Mouse (Mus musculus): ENCODE measurements at regions not wholly inside any gene's neighbourhood (a gene's known extent, or its start where the extent isn't known, plus 50 kb on each side); places are given as distances from the start of the nearest gene placed in this dataset.

DNA sequence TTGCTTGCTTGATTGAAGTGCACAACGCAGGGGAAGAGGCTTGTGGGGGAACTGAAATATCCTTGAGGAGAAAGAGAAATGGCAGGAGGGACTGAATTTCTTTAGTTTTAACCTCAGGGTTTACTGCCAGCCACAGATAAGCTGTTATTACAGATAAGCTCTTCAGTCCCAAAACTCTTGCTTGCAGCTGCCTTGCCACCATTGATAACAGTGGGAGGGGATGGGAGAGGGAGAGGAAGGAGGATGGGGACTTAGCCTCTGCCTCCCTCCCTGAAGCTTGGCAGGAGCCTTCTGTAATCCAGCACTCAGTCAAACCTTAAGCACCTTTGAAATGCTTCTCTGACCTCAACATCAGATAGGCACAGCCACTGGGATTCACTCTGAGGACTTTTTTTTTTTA, 471.4 kb upstream of the Lsamp start:
- Histone ChIP-seq H3K27me3 (ENCODE audit: insufficient read depth, low read length) (no peaks in the 10 kb centered on the region), H3K4me3 (ENCODE audit: low read depth, low read length) (no peak overlapping the region), H3K9ac (replicated peaks) (no peak overlapping the region), H3K4me2 (ENCODE audit: low read depth, low read length) (no peak overlapping the region), H3K27ac (ENCODE audit: low read depth) (no peak overlapping the region), H3K9me3 (ENCODE audit: low read length) (peaks cover 3% of the 10 kb centered on the region; the same call in 1 of the 2 replicates), H3K36me3 (replicated peaks; ENCODE audit: insufficient read depth, low read length) (no peaks in the 10 kb centered on the region), H3K4me1 (ENCODE audit: insufficient read depth) (no peaks in the 10 kb centered on the region)
- DNase-seq, result no peak
- 0 out of 2 replicates have a peak, but pooled peaks have one; percentile 35 for ATAC-seq
- WGBS (ENCODE audit: insufficient replicate concordance), result 27% methylated on average over 1 of the region's 1 CpGs
- TF ChIP-seq EP300 (IDR thresholded peaks at IDR 0.05; ENCODE audit: low read depth), result no peak
- no peak for TF ChIP-seq CTCF (IDR thresholded peaks at IDR 0.05; ENCODE audit: low read depth)

DNA sequence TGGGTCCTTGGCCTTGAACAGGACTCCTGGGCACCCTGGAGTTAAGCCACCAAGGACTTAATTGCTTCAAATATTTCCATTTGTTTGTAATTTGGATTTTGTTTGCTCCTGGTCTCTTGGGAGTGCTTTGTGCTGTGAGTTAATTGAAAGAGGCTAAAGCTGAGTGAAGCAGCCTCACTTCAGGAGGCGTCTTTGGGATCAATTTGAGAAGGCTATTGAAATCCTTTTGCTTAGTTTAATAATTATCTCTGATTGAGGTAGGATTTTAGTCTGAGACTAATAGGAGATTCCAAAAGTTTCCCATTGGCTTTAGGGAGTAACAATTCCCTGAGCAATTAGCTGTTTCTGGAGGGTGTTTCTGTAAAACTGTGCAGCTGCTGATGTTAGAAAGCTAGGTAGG, 470.5 kb upstream of the Lsamp start:
- H3K4me1 ChIP-seq (ENCODE audit: insufficient read depth), result no peaks in the 10 kb centered on the region
- H3K9me3 ChIP-seq (ENCODE audit: low read length), result peaks cover 3% of the 10 kb centered on the region; the same call in 1 of the 2 replicates
- TF ChIP-seq EP300 (IDR thresholded peaks at IDR 0.05; ENCODE audit: low read depth) (no peak), CTCF (IDR thresholded peaks at IDR 0.05; ENCODE audit: low read depth) (no peak)
- WGBS (ENCODE audit: insufficient replicate concordance), result 47% methylated on average over 1 of the region's 1 CpGs
- DNase-seq (no peak), ATAC-seq (no peak)
- no peak overlapping the region for H3K9ac ChIP-seq (replicated peaks)
- H3K36me3 ChIP-seq (replicated peaks; ENCODE audit: insufficient read depth, low read length), result no peaks in the 10 kb centered on the region
- H3K4me2 ChIP-seq (ENCODE audit: low read depth, low read length), result no peak overlapping the region
- H3K27me3 ChIP-seq (ENCODE audit: insufficient read depth, low read length), result no peaks in the 10 kb centered on the region
- no peak overlapping the region for H3K27ac ChIP-seq (ENCODE audit: low read depth)
- no peak overlapping the region for H3K4me3 ChIP-seq (ENCODE audit: low read depth, low read length)

DNA sequence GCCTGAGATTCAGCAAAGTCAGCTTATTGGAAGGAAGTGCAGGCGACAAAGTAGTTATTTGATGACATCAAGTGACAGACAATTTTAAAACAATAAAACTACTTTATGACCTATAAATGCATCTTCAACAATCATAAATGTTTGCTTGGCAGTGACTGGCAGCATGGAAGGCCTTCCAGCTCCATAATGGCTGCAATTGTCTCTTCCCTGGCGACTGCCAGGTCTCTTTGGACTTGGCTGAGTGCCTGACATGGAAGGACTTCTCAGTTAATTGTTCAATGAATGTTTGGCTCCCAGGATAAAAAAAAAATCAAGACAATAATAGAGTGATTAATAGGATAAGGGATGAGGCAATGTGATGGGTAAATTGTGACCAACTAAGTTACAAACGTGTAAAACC, 453.1 kb upstream of the Lsamp start:
- H3K4me2 ChIP-seq (ENCODE audit: low read depth, low read length), result no peak overlapping the region
- TF ChIP-seq EP300 (IDR thresholded peaks at IDR 0.05; ENCODE audit: low read depth), result no peak
- H3K36me3 ChIP-seq (replicated peaks; ENCODE audit: insufficient read depth, low read length), result no peaks in the 10 kb centered on the region
- H3K27me3 ChIP-seq (ENCODE audit: insufficient read depth, low read length), result no peaks in the 10 kb centered on the region
- ATAC-seq (no peak), DNase-seq (no peak)
- no peaks in the 10 kb centered on the region for H3K4me1 ChIP-seq (ENCODE audit: insufficient read depth)
- WGBS (ENCODE audit: insufficient replicate concordance), result 66% methylated on average over 3 of the region's 3 CpGs
- no peak overlapping the region for H3K9ac ChIP-seq (replicated peaks)
- no peak overlapping the region for H3K27ac ChIP-seq (ENCODE audit: low read depth)
- no peak overlapping the region for H3K4me3 ChIP-seq (ENCODE audit: low read depth, low read length)
- no peaks in the 10 kb centered on the region for H3K9me3 ChIP-seq (ENCODE audit: low read length)

DNA sequence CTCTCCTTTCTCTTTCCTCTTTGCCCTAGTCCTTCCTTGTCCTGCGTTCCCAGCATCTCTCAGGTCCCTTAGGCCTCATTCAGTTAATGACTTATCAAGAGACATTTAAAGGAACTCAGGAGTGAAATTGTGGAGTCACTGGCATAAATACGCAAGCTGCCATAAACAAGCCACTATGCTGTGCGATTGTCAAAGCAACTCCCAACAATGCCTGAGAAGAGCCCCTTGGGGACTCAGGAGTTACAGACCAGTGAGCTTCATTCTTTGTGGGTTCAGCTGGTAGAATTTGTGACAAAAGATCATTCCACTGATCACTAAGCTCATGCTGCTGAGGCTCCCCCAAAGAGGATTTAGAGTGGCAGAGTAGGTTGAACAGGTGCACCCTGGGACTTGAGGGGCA, 451.4 kb upstream of the Lsamp start:
- H3K4me2 ChIP-seq (ENCODE audit: low read depth, low read length), result no peak overlapping the region
- no peaks in the 10 kb centered on the region for H3K36me3 ChIP-seq (replicated peaks; ENCODE audit: insufficient read depth, low read length)
- H3K27ac ChIP-seq (ENCODE audit: low read depth), result no peak overlapping the region
- WGBS (ENCODE audit: insufficient replicate concordance), result 73% methylated on average over 3 of the region's 3 CpGs
- DNase-seq (no peak), ATAC-seq (no peak)
- no peaks in the 10 kb centered on the region for H3K27me3 ChIP-seq (ENCODE audit: insufficient read depth, low read length)
- H3K4me3 ChIP-seq (ENCODE audit: low read depth, low read length), result no peak overlapping the region
- no peaks in the 10 kb centered on the region for H3K9me3 ChIP-seq (ENCODE audit: low read length)
- no peak overlapping the region for H3K9ac ChIP-seq (replicated peaks)
- no peaks in the 10 kb centered on the region for H3K4me1 ChIP-seq (ENCODE audit: insufficient read depth)
- TF ChIP-seq EP300 (IDR thresholded peaks at IDR 0.05; ENCODE audit: low read depth), result no peak
- TF ChIP-seq CTCF (IDR thresholded peaks at IDR 0.05; ENCODE audit: low read depth), result no peak

DNA sequence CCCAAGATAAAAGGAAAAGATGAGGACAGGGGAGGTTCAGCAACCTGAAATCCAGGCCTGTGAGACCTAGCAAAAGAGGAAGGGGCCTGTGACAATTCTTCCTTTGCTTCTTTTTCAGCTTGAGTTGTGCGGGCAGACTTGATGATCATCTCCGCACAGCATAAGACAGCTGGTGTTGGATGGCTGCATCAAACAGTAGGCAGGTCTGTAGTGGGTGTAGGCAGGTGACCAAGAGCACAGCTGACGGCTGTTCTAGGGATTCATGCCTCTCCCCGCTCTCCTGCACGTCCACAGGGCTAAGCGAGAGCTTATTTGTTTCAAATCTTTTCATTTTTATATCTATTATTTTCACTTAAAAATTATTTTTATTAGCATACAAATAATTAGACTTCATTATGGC, 450.8 kb upstream of the Lsamp start:
- H3K36me3 ChIP-seq (replicated peaks; ENCODE audit: insufficient read depth, low read length), result no peaks in the 10 kb centered on the region
- no peaks in the 10 kb centered on the region for H3K4me1 ChIP-seq (ENCODE audit: insufficient read depth)
- no peaks in the 10 kb centered on the region for H3K27me3 ChIP-seq (ENCODE audit: insufficient read depth, low read length)
- 84% methylated on average over 6 of the region's 6 CpGs for WGBS (ENCODE audit: insufficient replicate concordance)
- no peak for TF ChIP-seq CTCF (IDR thresholded peaks at IDR 0.05; ENCODE audit: low read depth)
- TF ChIP-seq EP300 (IDR thresholded peaks at IDR 0.05; ENCODE audit: low read depth), result no peak
- no peak overlapping the region for H3K4me3 ChIP-seq (ENCODE audit: low read depth, low read length)
- H3K9ac ChIP-seq (replicated peaks), result no peak overlapping the region
- no peak overlapping the region for H3K27ac ChIP-seq (ENCODE audit: low read depth)
- H3K4me2 ChIP-seq (ENCODE audit: low read depth, low read length), result no peak overlapping the region
- ATAC-seq (no peak), DNase-seq (no peak)
- H3K9me3 ChIP-seq (ENCODE audit: low read length), result no peaks in the 10 kb centered on the region

DNA sequence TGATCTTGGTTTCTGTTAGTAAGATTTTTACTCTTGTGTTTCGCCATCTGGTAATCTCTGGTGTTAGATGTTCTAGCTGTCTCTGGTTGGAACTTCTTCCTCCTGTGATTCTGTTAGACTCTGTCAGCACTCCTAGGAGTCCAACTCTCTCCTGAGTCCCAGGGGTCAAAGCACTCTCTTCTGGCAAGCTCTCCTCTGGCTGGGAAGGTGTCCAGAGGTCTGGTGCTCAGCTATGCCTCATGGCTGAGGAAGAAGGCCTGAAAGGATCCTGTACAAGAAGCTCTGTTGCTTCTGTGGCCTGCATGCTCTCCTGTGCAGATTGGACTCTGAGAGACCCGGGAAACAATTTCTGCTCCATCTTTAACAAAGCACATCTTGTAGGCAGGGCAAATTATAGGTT, 430.8 kb upstream of the Lsamp start:
- no peak for TF ChIP-seq EP300 (IDR thresholded peaks at IDR 0.05; ENCODE audit: low read depth)
- no peak for TF ChIP-seq CTCF (IDR thresholded peaks at IDR 0.05; ENCODE audit: low read depth)
- Histone ChIP-seq H3K27me3 (ENCODE audit: insufficient read depth, low read length) (no peaks in the 10 kb centered on the region), H3K4me2 (ENCODE audit: low read depth, low read length) (no peak overlapping the region), H3K36me3 (replicated peaks; ENCODE audit: insufficient read depth, low read length) (no peaks in the 10 kb centered on the region), H3K9me3 (ENCODE audit: low read length) (no peaks in the 10 kb centered on the region), H3K4me3 (ENCODE audit: low read depth, low read length) (no peak overlapping the region), H3K27ac (ENCODE audit: low read depth) (no peak overlapping the region), H3K4me1 (ENCODE audit: insufficient read depth) (no peaks in the 10 kb centered on the region), H3K9ac (replicated peaks) (no peak overlapping the region)
- ATAC-seq (no peak), DNase-seq (no peak)
- WGBS (ENCODE audit: insufficient replicate concordance), result 65% methylated on average over 2 of the region's 2 CpGs

DNA sequence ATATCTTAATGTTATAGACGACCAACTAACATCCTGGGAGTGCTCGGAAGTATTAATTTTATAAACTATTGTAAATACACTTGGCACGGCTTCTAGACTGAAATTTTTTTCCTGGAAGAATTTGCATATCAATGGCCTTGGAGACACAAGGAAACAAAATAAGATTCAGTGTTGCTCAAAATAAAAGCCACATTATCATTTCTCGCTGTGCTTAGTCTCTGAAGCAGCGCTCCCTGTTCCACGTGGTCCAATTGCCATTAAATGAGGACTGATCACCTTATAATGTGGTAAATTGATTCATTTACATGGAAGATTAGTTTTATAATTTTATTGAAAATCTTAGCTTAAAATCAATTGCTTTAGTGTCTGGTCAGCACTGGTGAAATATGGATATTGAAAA, 407.5 kb upstream of the Lsamp start:
- no peak overlapping the region for H3K4me2 ChIP-seq (ENCODE audit: low read depth, low read length)
- H3K27ac ChIP-seq (ENCODE audit: low read depth), result no peak overlapping the region
- ATAC-seq, result no peak
- no peaks in the 10 kb centered on the region for H3K9me3 ChIP-seq (ENCODE audit: low read length)
- H3K4me1 ChIP-seq (ENCODE audit: insufficient read depth), result no peaks in the 10 kb centered on the region
- TF ChIP-seq EP300 (IDR thresholded peaks at IDR 0.05; ENCODE audit: low read depth), result no peak
- no peak for TF ChIP-seq CTCF (IDR thresholded peaks at IDR 0.05; ENCODE audit: low read depth)
- H3K27me3 ChIP-seq (ENCODE audit: insufficient read depth, low read length), result no peaks in the 10 kb centered on the region
- no peaks in the 10 kb centered on the region for H3K36me3 ChIP-seq (replicated peaks; ENCODE audit: insufficient read depth, low read length)
- H3K9ac ChIP-seq (replicated peaks), result no peak overlapping the region
- no peak for DNase-seq
- H3K4me3 ChIP-seq (ENCODE audit: low read depth, low read length), result no peak overlapping the region
- WGBS (ENCODE audit: insufficient replicate concordance), result 79% methylated on average over 6 of the region's 6 CpGs

All from liver, postnatal 0 days (tissue).